Mouse (Mus musculus) ES-E14 (cell line): ENCODE data around the gene Cnpy3.

ENCODE experiments used
- CHD2 ChIP-seq: IDR thresholded peaks from 2 replicates; pipeline ENCODE4 v1.6.1; 2014; ENCODE audit warnings: mild to moderate bottlenecking, low read depth, low read length, inconsistent platforms
- ZC3H11A ChIP-seq: IDR thresholded peaks from 2 replicates; pipeline ENCODE4 v1.6.1; 2012; ENCODE audit warnings: low read depth, mild to moderate bottlenecking, inconsistent platforms, low read length, borderline replicate concordance
- ZNF384 ChIP-seq: IDR thresholded peaks from 2 replicates; pipeline ENCODE4 v1.6.1; 2012; ENCODE audit warnings: low read depth, low read length, inconsistent platforms

DNA sequence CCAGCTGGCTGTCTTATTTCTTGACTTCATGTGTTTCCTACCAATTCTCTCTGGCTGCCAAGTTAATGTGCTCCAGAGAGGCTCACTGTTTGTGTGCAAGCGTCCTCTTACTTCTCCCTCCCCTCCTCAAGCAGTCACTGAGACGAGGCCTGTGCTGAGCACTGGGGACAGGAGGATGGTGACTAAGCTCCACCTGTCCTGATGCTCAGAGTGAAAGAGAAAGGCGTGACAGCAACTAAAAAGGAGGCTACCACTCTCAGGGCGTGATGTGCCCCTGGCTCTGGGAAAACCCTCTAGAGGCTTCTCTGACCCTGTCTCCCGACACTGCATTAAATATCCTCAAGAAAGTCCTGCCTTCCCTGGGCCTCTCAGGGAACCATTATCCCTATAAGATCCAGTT lies 2.7 kb downstream of the Cnpy3 start:
- TF ChIP-seq ZNF384 (no peak), ZC3H11A (no peak), CHD2 (no peak)
